Mouse (Mus musculus) thymus, adult 2 months (tissue): ENCODE results near the gene Klhdc3.

Experiments used
- CTCF ChIP-seq: fragments of 200-500 bp; IDR thresholded peaks from 2 replicates; pipeline ENCODE4 v1.5.1; 2012; ENCODE audit warnings: mild to moderate bottlenecking, control low read depth, low read length, moderate library complexity, borderline replicate concordance; ENCODE audit not compliant: control insufficient read depth, poor library complexity, insufficient read depth; ENCODE audit errors: extremely low read depth
- POLR2A ChIP-seq: fragments of 200-500 bp; IDR thresholded peaks from 2 replicates; pipeline ENCODE4 v1.6.1; 2012; ENCODE audit warnings: mild to moderate bottlenecking, low read length, control low read depth, moderate library complexity; ENCODE audit not compliant: control insufficient read depth, poor library complexity, insufficient read depth; ENCODE audit errors: extremely low read depth

- TF ChIP-seq CTCF (no peak; the same call in 1 of the 2 replicates), POLR2A (no peak)
These were observed 44.6 kb upstream of the Klhdc3 start for GRCm38 (mm10) chr17:46725273-46725672.
